Mouse (Mus musculus) thymus, adult 18-20 months (tissue): ENCODE results near the gene Calm1.
"Not testable (repeated sequence)": the region's sequence is repeated elsewhere in the genome, so short reads cannot be mapped to it uniquely, and the experiment has no call there.

Experiments used
- DNase-seq, 2 experiments: peaks; one replicate each; pipeline ENCODE4 v3.0.0; 2022; ENCODE audit warnings: mixed read lengths in 2 of 2

The Calm1 gene

DNA sequence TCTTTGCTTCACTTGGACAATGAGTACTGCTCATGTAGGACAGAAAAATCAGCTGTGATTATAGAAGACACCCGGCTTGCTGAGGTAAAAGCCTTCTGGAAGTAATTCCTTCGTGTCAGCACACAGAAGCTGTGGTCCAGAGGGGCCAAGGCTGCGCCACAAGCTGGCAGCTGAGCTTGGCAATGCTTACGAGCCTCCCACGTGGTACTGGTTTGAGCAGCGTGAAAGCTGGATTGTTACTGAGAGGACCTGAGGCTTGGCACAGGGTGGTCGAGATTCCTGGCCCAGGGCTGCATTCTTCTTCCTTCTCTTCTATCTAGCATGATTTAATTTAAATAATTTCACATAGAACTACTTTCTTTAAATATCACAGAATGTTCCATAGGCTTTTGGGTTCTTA is 2.4 kb upstream of the Calm1 start:
- no peak for DNase-seq

GRCm38 (mm10) chr12:100199891-100200644 is 833 bp downstream of the Calm1 start:
- DNase-seq: peak; percentile 68 to 73

DNA sequence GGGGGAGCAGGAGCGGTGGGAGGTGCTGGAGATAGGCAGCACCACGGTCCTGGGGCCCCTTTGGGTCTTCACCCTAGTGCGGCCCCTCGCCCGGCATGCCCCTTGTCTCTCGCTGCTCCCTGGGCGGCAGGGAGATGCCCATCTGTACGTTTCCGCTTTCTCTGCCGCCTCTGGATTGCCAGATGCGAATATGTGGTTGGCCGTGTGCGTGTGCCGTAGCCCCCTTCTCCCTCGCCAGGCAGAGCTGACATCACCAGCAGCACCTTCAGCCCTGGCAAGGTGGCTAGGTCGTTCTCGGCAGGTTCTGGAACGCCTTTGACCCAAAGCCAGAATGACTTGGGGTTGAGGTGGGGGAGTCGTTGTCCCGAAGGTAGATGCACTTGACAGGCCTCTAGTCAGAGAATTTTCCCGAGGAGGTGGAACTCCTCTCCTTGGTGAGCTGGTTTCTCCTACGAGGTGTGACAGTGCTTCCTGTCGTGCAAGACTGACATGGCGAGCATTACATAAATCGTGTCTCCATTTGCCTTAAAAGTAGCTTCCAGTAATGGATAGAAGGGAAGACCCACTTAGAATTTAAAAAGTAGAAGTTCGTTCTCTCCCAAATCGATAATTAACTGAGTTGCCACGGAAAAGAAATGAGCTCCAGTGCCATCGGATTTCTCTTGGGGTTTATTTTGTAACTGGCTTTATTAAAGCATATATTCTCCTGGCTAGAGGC is 1.6 kb downstream of the Calm1 start:
- DNase-seq: peak; percentile 50 to 62

DNA sequence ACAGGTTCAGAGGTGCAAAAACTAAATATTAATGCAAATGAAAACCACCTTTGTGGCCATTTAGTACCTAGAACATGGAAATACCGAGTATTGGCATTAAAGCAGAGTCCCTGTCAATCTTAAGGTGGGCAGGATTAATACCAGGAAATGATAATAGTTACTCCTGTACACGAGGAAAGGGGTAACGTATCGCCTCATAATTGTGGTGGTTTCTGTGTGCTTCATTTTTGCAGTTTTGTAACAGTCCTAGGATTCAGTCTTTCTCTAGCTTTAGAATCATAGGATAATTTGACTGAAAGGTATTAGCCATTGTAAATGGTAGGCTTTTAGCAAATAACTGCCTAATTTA is 2.1 kb downstream of the Calm1 start:
- DNase-seq: no peak

GRCm38 (mm10) chr12:100201838-100202237 is 2.6 kb downstream of the Calm1 start:
- DNase-seq: peak; percentile 75 to 80

GRCm38 (mm10) chr12:100203759-100204158 is 4.5 kb downstream of the Calm1 start:
- DNase-seq: no peak

DNA sequence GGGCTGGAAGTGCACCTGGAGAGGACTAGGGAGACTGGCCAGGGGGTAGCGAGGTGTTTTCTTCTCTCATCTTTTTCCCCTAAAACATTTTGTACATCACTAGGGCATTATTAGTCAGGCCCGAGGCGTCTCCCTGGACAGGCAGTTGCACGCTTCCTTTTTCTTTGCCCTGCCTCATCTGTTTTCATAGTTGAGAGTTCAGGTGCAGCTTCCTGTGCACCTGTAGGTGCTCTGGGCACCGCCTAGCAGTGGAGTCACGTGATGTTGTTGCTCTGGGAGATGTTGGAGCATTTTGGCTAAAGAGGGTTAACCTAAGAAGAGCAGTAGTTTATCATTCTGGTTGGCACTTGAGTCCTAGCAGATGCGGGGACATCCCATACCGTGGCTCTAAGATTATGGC is 5.9 kb downstream of the Calm1 start:
- no peak for DNase-seq

- no peak for DNase-seq
Observed at GRCm38 (mm10) chr12:100206521-100206920, 7.3 kb downstream of the Calm1 start.

DNA sequence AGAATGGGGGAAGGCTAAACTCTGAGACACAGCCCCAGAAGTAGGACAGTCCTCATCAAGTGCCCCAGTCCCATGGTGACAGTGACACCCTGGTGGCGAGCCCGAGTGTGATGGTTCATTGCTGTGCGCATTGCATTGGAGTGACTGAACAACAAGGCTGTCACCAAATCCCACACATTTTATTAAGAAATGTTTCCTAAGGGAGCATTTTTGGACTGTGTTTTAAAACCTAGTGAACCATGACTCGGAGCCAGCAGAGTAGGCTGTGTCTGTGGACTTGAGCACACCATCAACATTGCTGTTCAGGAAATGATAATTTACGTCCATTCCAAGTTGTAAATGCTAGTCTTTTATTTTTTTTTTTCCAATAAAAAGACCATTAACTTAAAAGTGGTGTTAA is 7.7 kb downstream of the Calm1 start:
- DNase-seq: no peak

DNA sequence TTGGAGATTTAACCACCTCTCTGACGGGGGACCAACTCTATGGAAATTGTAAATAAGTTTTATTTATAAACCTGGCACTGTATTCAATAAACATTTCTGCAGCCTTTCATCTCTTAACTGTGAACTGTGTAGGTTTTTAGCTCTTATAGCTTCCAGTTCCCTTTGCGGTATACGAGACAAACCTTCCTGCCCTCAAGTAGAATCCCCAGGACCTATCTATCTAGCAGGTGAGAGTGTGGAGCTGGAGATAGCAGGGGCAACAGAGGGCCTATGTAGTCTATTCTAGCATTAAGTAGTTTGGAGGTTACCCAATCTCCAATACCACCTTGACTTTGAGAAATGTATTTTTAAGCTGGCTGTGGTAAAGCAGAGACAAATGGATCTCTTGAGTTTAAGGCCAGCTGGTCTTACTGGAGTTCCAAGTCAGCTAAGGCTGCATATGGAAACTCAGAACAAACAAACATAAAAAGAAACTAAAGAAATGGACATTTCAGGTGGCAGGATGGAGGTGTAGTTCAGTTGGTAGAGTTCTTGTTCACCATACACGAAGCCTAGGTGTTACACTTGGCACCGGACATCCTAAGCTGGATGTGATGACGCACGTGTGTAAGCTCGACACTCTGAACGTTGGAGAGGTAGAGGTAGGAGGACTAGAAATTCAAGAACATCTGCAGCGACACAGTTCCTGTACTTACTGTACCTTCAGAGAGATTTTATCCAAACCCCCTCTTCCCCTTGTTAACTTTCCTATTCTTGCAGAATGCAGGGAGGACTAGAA is 10.7 kb downstream of the Calm1 start:
- DNase-seq: no peak

DNA sequence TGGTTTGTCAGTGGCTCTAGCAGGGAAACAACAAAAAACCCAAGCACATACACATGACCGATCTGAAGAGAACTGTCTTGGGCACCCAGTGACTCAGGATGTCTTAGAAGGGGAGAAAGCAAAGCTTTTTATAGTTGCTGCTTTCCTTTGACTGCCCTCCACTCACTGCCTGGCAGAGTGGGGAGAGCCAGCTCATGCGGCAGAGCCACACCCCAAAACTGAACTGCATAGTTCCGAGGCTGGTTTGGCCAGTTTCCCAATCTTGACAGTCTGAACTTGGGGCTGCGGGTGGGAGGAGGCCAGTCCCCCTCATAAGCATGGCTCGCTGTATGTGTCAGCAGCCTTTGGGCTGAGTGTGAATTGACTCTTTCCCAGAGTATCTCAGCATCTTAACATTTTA is 11.7 kb downstream of the Calm1 start:
- no peak for DNase-seq

GRCm38 (mm10) chr12:100211453-100212185 is 12.4 kb downstream of the Calm1 start:
- DNase-seq: no peak

DNA sequence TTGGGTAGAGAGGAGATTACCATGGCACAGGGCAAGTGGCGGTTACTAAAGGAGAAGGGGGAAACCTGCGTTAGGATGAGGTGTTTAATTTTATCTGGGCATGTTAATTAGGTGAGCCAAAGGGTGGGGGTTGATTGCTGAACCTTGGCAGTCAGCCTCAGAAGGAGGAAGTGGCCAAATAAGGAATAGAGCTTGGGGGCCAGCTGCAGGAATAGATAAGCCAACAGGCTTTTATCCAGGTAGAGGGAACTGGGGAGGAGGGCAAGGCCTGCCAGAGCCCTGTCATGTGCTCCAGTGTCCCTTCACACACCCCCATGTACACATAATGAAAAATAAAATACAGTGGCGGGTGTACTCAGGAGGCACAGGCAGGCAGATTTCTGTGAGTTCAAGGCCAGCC is 13.2 kb downstream of the Calm1 start:
- DNase-seq: no peak

GRCm38 (mm10) chr12:100213162-100213561 is 13.9 kb downstream of the Calm1 start:
- no peak for DNase-seq

DNA sequence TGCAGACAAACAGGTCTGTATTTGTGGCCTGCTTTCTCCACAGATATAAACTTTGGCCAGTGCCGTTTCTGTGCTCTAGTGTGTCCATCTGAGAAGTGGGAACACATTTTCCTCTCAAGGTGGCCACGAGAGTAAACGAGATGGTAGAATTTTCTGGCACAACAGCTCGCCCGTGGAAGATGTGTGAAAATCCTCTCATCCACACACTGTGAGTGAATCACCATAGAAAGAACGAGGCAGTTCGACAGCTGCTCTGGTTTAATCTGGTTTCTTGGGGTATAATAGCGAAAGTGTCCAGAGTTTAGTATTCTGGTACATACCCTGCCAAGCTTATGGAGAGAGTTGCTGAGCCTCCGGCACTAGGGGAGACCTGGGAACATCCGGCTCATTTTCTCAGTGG is 14.9 kb downstream of the Calm1 start:
- no peak for DNase-seq

- no peak for DNase-seq
Observed at GRCm38 (mm10) chr12:100214738-100215137, 15.5 kb downstream of the Calm1 start.

- DNase-seq: not testable (repeated sequence)
Observed at GRCm38 (mm10) chr12:100217087-100217486, 17.9 kb downstream of the Calm1 start.

GRCm38 (mm10) chr12:100220012-100220411 is 20.8 kb downstream of the Calm1 start:
- DNase-seq: no peak

GRCm38 (mm10) chr12:100221608-100222321 is 22.5 kb downstream of the Calm1 start:
- DNase-seq: no peak

- no peak for DNase-seq
Observed at GRCm38 (mm10) chr12:100222322-100222993, 23.2 kb downstream of the Calm1 start.

GRCm38 (mm10) chr12:100223531-100223930 is 24.3 kb downstream of the Calm1 start:
- DNase-seq: no peak

DNA sequence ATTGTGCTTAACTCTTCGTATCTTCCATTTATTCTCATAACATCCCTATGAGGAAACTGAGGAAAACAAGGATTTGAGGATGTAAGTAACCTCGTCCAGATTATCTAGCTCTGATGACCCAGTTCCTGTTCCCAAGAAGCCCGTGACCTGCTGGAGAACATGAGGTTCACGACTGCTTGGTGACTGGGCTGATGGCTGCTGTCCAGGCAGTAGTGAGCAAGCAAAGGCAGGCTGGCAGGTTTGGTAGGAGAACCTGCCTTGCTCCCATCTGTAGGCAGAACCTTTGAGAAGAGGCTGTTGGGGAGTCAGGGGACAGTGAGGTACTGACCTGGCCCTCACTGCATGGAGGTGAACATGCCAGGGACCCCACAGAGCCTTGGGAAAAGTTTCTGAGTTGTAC is 26.0 kb downstream of the Calm1 start:
- DNase-seq: no peak
